Mouse (Mus musculus) C2C12 (cell line): ENCODE results near the gene Sec14l5.
A peak's percentile ranks its signal among the peaks of the same experiment; 100 is the strongest.

ENCODE experiments used
- CTCF ChIP-seq: IDR thresholded peaks from one replicate; pipeline ENCODE4 v1.5.1; 2011; ENCODE audit not compliant: control insufficient read depth, insufficient read depth, insufficient read length
- FOSL1 ChIP-seq: IDR thresholded peaks from one replicate; pipeline ENCODE4 v1.8.0; 2011; ENCODE audit warnings: mild to moderate bottlenecking, low read length; ENCODE audit not compliant: poor library complexity, insufficient read depth, severe bottlenecking
- MAX ChIP-seq: IDR thresholded peaks from one replicate; pipeline ENCODE4 v1.6.1; 2011; ENCODE audit warnings: mild to moderate bottlenecking, control low read depth
- MYOD1 ChIP-seq: IDR thresholded peaks from one replicate; pipeline ENCODE4 v1.6.1; 2011; ENCODE audit warnings: low read depth; ENCODE audit not compliant: control insufficient read depth, insufficient read length
- USF1 ChIP-seq: IDR thresholded peaks from one replicate; pipeline ENCODE4 v1.6.1; 2011; ENCODE audit warnings: low read depth, mild to moderate bottlenecking, control low read depth, moderate library complexity

- TF ChIP-seq CTCF: no peak
- TF ChIP-seq USF1: no peak
- TF ChIP-seq MAX: no peak
- no peak for TF ChIP-seq MYOD1
- TF ChIP-seq FOSL1: peak; percentile 75
These were observed 11.2 kb upstream of the Sec14l5 start for GRCm38 (mm10) chr16:5135551-5136261.
